Mouse (Mus musculus): ENCODE results near the gene Bcar3. TPM values are rescaled to one million over a fixed set of nuclear protein-coding genes. Genes with fewer than 3 reads are reported as not detected.

Bcar3 gene
- total and polyA plus RNA-seq, 2 experiments from 2014 or later = 6.3 to 23.8 TPM

DNA sequence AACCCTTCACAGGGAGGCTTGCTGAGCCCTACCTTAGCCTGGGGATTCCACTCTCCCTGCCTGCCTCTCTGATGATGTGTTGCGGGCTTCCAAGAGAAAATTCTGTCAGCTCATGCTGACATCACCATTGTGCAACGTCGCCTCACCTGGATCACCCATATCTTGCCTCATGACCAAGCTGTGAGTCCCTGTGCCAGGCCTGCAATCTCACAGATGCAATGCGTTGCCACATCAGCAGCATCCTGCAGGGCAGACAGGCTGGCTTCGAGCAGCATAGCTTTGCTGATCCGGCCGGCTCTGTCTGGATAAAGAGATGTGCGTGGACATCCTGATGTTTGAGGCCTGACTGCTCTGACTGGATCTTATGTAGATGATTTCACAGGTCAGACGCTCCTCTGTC is 169.2 kb downstream of the Bcar3 start:
- 71% methylated on average over 9 of the region's 9 CpGs for WGBS

GRCm38 (mm10) chr3:122466100-122466730 is 172.3 kb downstream of the Bcar3 start:
- Histone ChIP-seq H3K9me3 (ENCODE audit: low read length) (no peaks in the 10 kb centered on the region), H3K4me2 (ENCODE audit: low read depth, low read length) (no peak overlapping the region), H3K36me3 (ENCODE audit: insufficient read depth, low read length) (no peaks in the 10 kb centered on the region), H3K4me3 (ENCODE audit: low read length) (no peak overlapping the region), H3K4me1 (ENCODE audit: insufficient read depth, low read length) (peaks cover 9% of the 10 kb centered on the region), H3K27me3 (ENCODE audit: insufficient read depth, low read length) (no peaks in the 10 kb centered on the region), H3K9ac (replicated peaks; ENCODE audit: low read length) (no peak overlapping the region), H3K27ac (no peak overlapping the region)
- peak; percentile 91 for TF ChIP-seq CTCF (IDR thresholded peaks at IDR 0.05; ENCODE audit: low read depth)
- 51% methylated on average over 9 of the region's 9 CpGs for WGBS
- DNase-seq (ENCODE audit: low spot score) (peak; percentile 87), ATAC-seq (peak; percentile 24; the same call in 1 of the 2 replicates)

More for the DNA sequence above, 169.2 kb downstream of the Bcar3 start:
- no peaks in the 10 kb centered on the region for H3K36me3 ChIP-seq (ENCODE audit: insufficient read depth, low read length)
- H3K4me2 ChIP-seq (ENCODE audit: low read depth, low read length) = no peak overlapping the region
- H3K4me3 ChIP-seq (ENCODE audit: low read length) = no peak overlapping the region
- H3K27ac ChIP-seq = no peak overlapping the region
- no peaks in the 10 kb centered on the region for H3K27me3 ChIP-seq (ENCODE audit: insufficient read depth, low read length)
- TF ChIP-seq CTCF (IDR thresholded peaks at IDR 0.05; ENCODE audit: low read depth) = no peak
- ATAC-seq = no peak
- H3K4me1 ChIP-seq (ENCODE audit: insufficient read depth, low read length) = peaks cover 14% of the 10 kb centered on the region
- no peaks in the 10 kb centered on the region for H3K9me3 ChIP-seq (ENCODE audit: low read length)
- DNase-seq (ENCODE audit: low spot score) = no peak
- H3K9ac ChIP-seq (replicated peaks; ENCODE audit: low read length) = no peak overlapping the region

GRCm38 (mm10) chr3:122467977-122468376 is 174.0 kb downstream of the Bcar3 start:
- H3K27me3 ChIP-seq (ENCODE audit: insufficient read depth, low read length) = no peaks in the 10 kb centered on the region
- no peaks in the 10 kb centered on the region for H3K9me3 ChIP-seq (ENCODE audit: low read length)
- H3K4me2 ChIP-seq (ENCODE audit: low read depth, low read length) = no peak overlapping the region
- H3K4me3 ChIP-seq (ENCODE audit: low read length) = no peak overlapping the region
- no peak overlapping the region for H3K9ac ChIP-seq (replicated peaks; ENCODE audit: low read length)
- no peaks in the 10 kb centered on the region for H3K36me3 ChIP-seq (ENCODE audit: insufficient read depth, low read length)
- peak; percentile 67 for TF ChIP-seq CTCF (IDR thresholded peaks at IDR 0.05; ENCODE audit: low read depth)
- no peak for ATAC-seq
- DNase-seq (ENCODE audit: low spot score) = peak; percentile 56
- H3K4me1 ChIP-seq (ENCODE audit: insufficient read depth, low read length) = no peaks in the 10 kb centered on the region; the same call in 1 of the 2 replicates
- WGBS = 67% methylated on average over 2 of the region's 2 CpGs
- no peak overlapping the region for H3K27ac ChIP-seq

DNA sequence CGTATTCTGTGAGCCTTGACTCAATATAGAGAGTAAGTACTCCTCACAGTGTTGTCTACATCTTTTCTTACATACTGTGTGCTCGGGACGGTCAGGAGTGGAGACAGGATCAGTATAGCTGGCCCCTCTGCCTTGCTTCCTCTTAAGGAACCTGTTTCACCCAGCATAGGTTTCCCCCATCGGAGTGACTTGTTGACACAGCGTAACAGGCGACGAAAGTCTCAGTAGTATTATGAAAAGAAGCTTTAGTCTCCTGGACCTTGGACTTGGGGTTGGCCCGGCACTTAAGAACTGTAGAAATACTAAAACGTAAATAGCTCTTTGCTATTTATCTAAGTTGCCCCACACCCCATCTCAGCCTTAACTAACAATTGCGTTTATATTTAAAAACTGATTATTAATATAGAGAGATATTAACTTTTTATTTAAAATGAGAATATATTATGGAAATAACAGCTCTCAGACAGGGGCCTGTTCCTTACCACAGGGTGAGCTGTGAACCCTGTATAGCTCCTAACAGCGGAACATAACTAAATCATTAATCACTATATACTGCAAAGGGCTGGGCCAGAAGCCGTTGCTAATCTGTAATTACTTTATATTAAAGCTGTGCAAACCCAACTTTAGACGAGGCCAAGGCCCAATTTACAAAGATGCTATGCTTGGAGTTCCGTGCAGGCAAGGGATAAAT is 176.5 kb downstream of the Bcar3 start:
- DNase-seq (ENCODE audit: low spot score) = no peak
- 82% methylated on average over 14 of the region's 14 CpGs for WGBS
- Histone ChIP-seq H3K27ac (no peak overlapping the region), H3K4me1 (ENCODE audit: insufficient read depth, low read length) (peaks cover 4% of the 10 kb centered on the region), H3K4me3 (ENCODE audit: low read length) (no peak overlapping the region), H3K9me3 (ENCODE audit: low read length) (no peaks in the 10 kb centered on the region), H3K4me2 (ENCODE audit: low read depth, low read length) (no peak overlapping the region), H3K27me3 (ENCODE audit: insufficient read depth, low read length) (no peaks in the 10 kb centered on the region), H3K36me3 (ENCODE audit: insufficient read depth, low read length) (no peaks in the 10 kb centered on the region), H3K9ac (replicated peaks; ENCODE audit: low read length) (no peak overlapping the region)
- TF ChIP-seq CTCF (IDR thresholded peaks at IDR 0.05; ENCODE audit: low read depth) = no peak
- ATAC-seq = no peak

GRCm38 (mm10) chr3:122471017-122471721 is 177.2 kb downstream of the Bcar3 start:
- H3K4me3 ChIP-seq (ENCODE audit: low read length) = no peak overlapping the region
- peaks cover 11% of the 10 kb centered on the region for H3K4me1 ChIP-seq (ENCODE audit: insufficient read depth, low read length)
- ATAC-seq = 0 out of 2 replicates have a peak, but pooled peaks have one; percentile 14
- H3K9ac ChIP-seq (replicated peaks; ENCODE audit: low read length) = no peak overlapping the region
- H3K9me3 ChIP-seq (ENCODE audit: low read length) = no peaks in the 10 kb centered on the region
- DNase-seq (ENCODE audit: low spot score) = peak; percentile 41
- H3K27ac ChIP-seq = no peak overlapping the region
- no peaks in the 10 kb centered on the region for H3K36me3 ChIP-seq (ENCODE audit: insufficient read depth, low read length)
- no peak for TF ChIP-seq CTCF (IDR thresholded peaks at IDR 0.05; ENCODE audit: low read depth)
- no peaks in the 10 kb centered on the region for H3K27me3 ChIP-seq (ENCODE audit: insufficient read depth, low read length)
- WGBS = 58% methylated on average over 12 of the region's 12 CpGs
- H3K4me2 ChIP-seq (ENCODE audit: low read depth, low read length) = no peak overlapping the region

DNA sequence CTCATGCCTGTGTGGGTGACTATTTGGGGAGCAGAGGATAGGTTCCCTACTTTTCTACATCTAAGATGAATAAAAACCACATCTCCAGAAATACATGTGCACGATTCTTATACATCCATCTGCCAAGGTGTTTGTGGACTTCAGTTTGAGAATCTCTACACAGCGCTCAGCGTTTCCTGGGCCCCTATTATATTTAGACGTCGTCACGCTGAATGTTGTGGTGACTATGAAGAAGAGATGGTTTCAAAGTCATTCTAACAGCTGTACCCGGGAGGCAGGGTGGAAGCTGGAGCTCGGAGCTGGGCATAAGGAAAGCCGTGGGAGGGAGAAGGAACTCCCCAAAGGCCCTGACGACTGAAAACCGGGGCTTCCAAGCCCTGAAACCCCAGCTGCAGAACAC is 178.5 kb downstream of the Bcar3 start:
- no peak overlapping the region for H3K4me2 ChIP-seq (ENCODE audit: low read depth, low read length)
- no peak for TF ChIP-seq CTCF (IDR thresholded peaks at IDR 0.05; ENCODE audit: low read depth)

More for the DNA sequence above, 178.5 kb downstream of the Bcar3 start:
- H3K27me3 ChIP-seq (ENCODE audit: insufficient read depth, low read length) = no peaks in the 10 kb centered on the region
- peaks cover 22% of the 10 kb centered on the region for H3K4me1 ChIP-seq (ENCODE audit: insufficient read depth, low read length)
- DNase-seq (ENCODE audit: low spot score) (no peak), ATAC-seq (no peak)
- H3K9me3 ChIP-seq (ENCODE audit: low read length) = no peaks in the 10 kb centered on the region
- no peaks in the 10 kb centered on the region for H3K36me3 ChIP-seq (ENCODE audit: insufficient read depth, low read length)
- 82% methylated on average over 11 of the region's 11 CpGs for WGBS
- H3K27ac ChIP-seq = no peak overlapping the region
- H3K9ac ChIP-seq (replicated peaks; ENCODE audit: low read length) = no peak overlapping the region
- no peak overlapping the region for H3K4me3 ChIP-seq (ENCODE audit: low read length)

All from hindbrain, postnatal 0 days (tissue).